Mouse (Mus musculus) liver, postnatal 0 days (tissue): ENCODE measurements around the gene Plekhj1. TPM values are rescaled to one million over a fixed set of nuclear protein-coding genes. Genes with fewer than 3 reads are reported as not detected.

Source experiments
- ATAC-seq: fragments of 200-750 bp; cut with Nextera tagmentation; 2 replicates; pipeline ENCODE4 v1.8.0; 2017; ENCODE audit warnings: mild to moderate bottlenecking, moderate library complexity
- DNase-seq: peaks from one replicate; pipeline ENCODE4 v3.0.0-alpha.2; 2016
- H3K27ac ChIP-seq: fragments of 300-500 bp; sonication (generic); 2 replicates; pipeline ENCODE4 v1.5.1; 2014; ENCODE audit warnings: antibody characterized with exemption, moderate library complexity, mild to moderate bottlenecking, low read depth
- H3K27me3 ChIP-seq: fragments of 300-500 bp; sonication (generic); 2 replicates; pipeline ENCODE4 v1.6.1; 2014; ENCODE audit warnings: low read length, control low read depth, mixed read lengths; ENCODE audit not compliant: insufficient read depth
- H3K36me3 ChIP-seq: fragments of 300-500 bp; sonication (generic); replicated peaks from 2 replicates; pipeline ENCODE4 v1.6.1; 2014; ENCODE audit warnings: mild to moderate bottlenecking, control low read depth, low read length, moderate library complexity, mixed read lengths; ENCODE audit not compliant: insufficient read depth
- H3K4me1 ChIP-seq: fragments of 300-500 bp; sonication (generic); 2 replicates; pipeline ENCODE4 v1.6.1; 2014; ENCODE audit warnings: antibody characterized with exemption, mild to moderate bottlenecking, control low read depth; ENCODE audit not compliant: insufficient read depth
- H3K4me2 ChIP-seq: fragments of 300-500 bp; sonication (generic); 2 replicates; pipeline ENCODE4 v1.6.1; 2014; ENCODE audit warnings: low read depth, mild to moderate bottlenecking, low read length, moderate library complexity, mixed read lengths
- H3K4me3 ChIP-seq: fragments of 300-500 bp; sonication (generic); 2 replicates; pipeline ENCODE4 v1.5.1; 2014; ENCODE audit warnings: low read depth, low read length
- H3K9ac ChIP-seq: fragments of 300-500 bp; sonication (generic); replicated peaks from 2 replicates; pipeline ENCODE4 v1.6.1; 2014; ENCODE audit warnings: mild to moderate bottlenecking, moderate library complexity
- H3K9me3 ChIP-seq: fragments of 300-500 bp; sonication (generic); 2 replicates; pipeline ENCODE4 v1.6.1; 2016; ENCODE audit warnings: mild to moderate bottlenecking, control low read depth, low read length, mixed read lengths
- CTCF ChIP-seq: sonication (generic); IDR thresholded peaks from 2 replicates; pipeline ENCODE4 v1.5.1; 2016; ENCODE audit warnings: antibody characterized with exemption, low read depth
- EP300 ChIP-seq: IDR thresholded peaks from 2 replicates; pipeline ENCODE4 v1.6.1; 2016; ENCODE audit warnings: antibody characterized with exemption, low read depth, mild to moderate bottlenecking
- WGBS: fragments of 180-500 bp; shearing (Covaris S2); extraction: QIAGEN DNeasy Blood & Tissue Kit; methylation state at CpG from one replicate; pipeline ENCODE4 v1.1.7; 2014; ENCODE audit not compliant: insufficient replicate concordance; 5-methylcytosine and 5-hydroxymethylcytosine counted together
- polyA plus RNA-seq: library from polyadenylated mRNA; unstranded; fragments of >200 nt; fragmentation: Nextera tagmentation; extraction: Ambion mirVana; gene quantifications from 2 replicates; pipeline ENCODE4 v1.2.1, GENCODE M21; 2015

Gene Plekhj1
- polyA plus RNA-seq, 1 experiment from 2014 or later: 42.0 TPM

DNA sequence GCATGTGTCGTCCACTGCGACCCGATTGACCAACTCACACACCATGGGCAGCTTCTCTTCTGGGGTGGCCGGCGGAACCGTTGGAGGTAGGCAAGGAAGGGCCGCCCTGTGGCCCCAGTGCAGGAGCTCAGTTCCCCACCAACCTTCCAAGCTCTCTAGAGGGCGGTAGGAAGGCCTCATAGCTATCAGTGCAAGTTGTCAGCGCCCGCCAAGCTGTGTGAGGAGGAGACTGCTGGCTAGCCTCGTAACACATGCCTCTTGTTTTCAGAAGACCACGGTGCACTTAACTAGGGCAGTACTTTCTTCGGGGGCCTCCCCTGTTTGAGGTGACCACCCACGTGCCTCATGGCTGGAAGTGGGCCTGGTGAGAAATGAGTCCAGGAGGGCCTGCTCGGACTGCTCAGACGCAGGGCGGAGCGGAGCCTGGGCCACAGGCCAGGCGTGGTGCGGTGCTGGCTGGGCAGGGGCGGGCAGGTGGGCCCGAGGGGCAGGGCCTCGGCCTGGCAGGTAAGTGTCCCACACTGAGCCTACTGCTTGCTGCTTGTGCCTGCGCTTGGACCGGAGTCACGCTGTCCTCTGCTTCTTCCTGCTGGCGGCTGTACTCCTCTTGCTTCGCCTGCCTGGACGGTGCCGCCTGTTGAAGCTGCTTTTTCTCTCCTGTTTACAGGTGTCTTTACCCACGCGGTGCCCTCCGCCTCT is 6.8 kb downstream of the Plekhj1 start:
- DNase-seq: no peak
- no peak overlapping the region for H3K27ac ChIP-seq
- no peaks in the 10 kb centered on the region for H3K27me3 ChIP-seq
- H3K4me3 ChIP-seq: no peak overlapping the region
- H3K4me2 ChIP-seq: no peak overlapping the region
- no peak overlapping the region for H3K9ac ChIP-seq
- ATAC-seq: no peak
- peaks cover 3% of the 10 kb centered on the region for H3K4me1 ChIP-seq
- TF ChIP-seq CTCF (no peak), EP300 (no peak)
- H3K9me3 ChIP-seq: no peaks in the 10 kb centered on the region
- 77% methylated on average over 33 of the region's 33 CpGs for WGBS
- H3K36me3 ChIP-seq: peaks cover 88% of the 10 kb centered on the region

DNA sequence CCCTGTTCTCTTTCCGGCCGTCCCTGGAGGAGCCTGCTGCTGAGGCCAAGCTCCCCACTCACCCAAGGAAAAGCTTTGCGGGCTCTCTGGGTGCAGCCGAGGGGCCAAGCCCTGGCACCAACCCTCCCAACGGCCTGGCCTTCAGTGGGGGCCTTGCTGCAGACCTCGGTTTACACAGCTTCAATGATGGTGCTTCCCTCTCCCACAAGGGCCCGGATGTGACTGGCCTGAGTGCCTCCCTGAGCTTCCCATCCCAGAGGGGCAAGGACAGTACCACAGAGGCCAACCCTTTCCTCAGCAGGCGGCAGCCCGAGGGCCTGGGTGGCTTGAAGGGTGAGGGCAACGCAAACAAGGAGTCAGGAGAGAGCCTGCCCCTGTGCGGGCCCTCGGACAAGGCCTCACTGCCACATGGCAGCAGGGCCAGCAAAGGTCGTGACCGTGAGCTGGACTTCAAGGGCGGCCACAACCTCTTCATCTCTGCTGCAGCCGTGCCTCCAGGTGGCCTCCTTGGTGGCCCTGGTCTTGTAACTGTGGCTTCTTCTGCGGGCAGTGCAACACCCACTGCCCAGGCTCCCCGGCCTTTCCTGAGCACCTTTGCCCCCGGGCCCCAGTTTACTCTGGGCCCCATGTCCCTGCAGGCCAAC is 7.5 kb downstream of the Plekhj1 start:
- H3K4me2 ChIP-seq: no peak overlapping the region
- H3K9ac ChIP-seq: no peak overlapping the region
- WGBS: 84% methylated on average over 19 of the region's 19 CpGs
- peaks cover 89% of the 10 kb centered on the region for H3K36me3 ChIP-seq
- no peak for TF ChIP-seq EP300
- no peak for TF ChIP-seq CTCF
- no peak overlapping the region for H3K4me3 ChIP-seq
- ATAC-seq (no peak), DNase-seq (no peak)
- no peak overlapping the region for H3K27ac ChIP-seq
- H3K4me1 ChIP-seq: no peaks in the 10 kb centered on the region
- H3K9me3 ChIP-seq: no peaks in the 10 kb centered on the region
- no peaks in the 10 kb centered on the region for H3K27me3 ChIP-seq

DNA sequence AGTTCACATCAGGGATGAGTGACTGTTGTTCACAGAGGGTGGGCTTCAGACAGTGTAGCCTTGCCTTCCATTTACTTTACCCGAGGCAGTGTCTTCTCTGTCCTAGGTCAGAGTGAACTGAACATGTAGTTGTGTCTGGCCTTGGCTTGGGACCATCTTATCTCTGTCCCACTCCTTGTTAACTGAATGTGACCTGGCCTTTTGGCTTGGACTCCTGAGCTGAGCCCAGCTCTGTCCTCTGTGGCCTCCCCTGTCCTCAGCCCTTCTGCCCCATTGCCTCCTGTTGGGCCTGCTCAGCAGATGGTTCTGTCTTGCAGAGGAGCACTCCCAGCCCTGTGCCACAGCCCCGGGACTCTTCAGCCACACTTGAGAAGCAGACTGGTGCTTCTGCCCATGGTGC is 10.9 kb downstream of the Plekhj1 start:
- Histone ChIP-seq H3K27ac (no peak overlapping the region), H3K4me1 (no peaks in the 10 kb centered on the region), H3K4me2 (no peak overlapping the region), H3K36me3 (peaks cover 91% of the 10 kb centered on the region), H3K9me3 (no peaks in the 10 kb centered on the region), H3K4me3 (no peak overlapping the region), H3K27me3 (no peaks in the 10 kb centered on the region), H3K9ac (no peak overlapping the region)
- TF ChIP-seq CTCF (no peak), EP300 (no peak)
- ATAC-seq (no peak), DNase-seq (no peak)
- WGBS: 69% methylated on average over 2 of the region's 2 CpGs

DNA sequence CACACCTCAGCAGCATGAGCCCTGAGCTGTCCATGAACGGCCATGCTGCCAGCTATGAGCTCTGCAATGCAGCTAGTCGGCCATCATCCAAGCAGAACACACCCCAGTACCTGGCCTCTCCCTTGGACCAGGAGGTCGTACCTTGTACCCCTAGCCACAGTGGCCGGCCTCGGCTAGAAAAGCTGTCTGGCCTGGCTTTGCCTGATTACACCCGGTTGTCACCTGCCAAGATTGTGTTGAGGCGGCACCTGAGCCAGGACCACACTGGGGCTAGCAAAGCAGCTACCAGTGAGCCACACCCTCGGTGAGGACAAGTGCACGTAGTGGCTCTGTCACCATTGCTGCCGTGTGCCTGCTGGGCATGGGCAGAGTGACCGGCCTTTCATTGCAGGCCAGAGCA is 12.5 kb downstream of the Plekhj1 start:
- DNase-seq (no peak), ATAC-seq (no peak)
- H3K27ac ChIP-seq: no peak overlapping the region
- WGBS: 95% methylated on average over 11 of the region's 11 CpGs
- no peaks in the 10 kb centered on the region for H3K4me1 ChIP-seq
- H3K9ac ChIP-seq: no peak overlapping the region
- H3K4me3 ChIP-seq: no peak overlapping the region
- H3K27me3 ChIP-seq: no peaks in the 10 kb centered on the region
- no peak for TF ChIP-seq CTCF
- no peak for TF ChIP-seq EP300
- H3K4me2 ChIP-seq: no peak overlapping the region
- H3K36me3 ChIP-seq: peaks cover 94% of the 10 kb centered on the region
- H3K9me3 ChIP-seq: no peaks in the 10 kb centered on the region

DNA sequence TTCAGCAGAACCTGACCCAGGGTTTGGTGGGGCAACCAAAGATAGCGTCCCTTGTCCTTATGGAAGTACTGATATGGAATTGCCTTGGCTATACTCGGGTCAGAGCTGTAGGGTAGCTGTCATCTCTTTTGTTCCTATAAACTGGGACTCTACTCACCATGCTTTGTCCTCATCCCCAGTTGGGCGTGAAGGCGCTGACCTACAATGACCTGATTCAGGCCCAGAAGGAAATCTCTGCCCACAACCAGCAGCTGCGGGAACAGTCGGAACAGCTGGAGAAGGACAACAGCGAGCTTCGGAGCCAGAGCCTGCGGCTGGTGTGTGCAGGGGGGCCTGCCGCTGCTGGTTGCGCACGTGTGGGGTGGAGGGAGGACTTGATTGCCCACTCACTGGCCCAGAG is 13.6 kb downstream of the Plekhj1 start:
- Histone ChIP-seq H3K4me3 (no peak overlapping the region), H3K4me2 (no peak overlapping the region), H3K9me3 (no peaks in the 10 kb centered on the region), H3K9ac (no peak overlapping the region), H3K27ac (no peak overlapping the region), H3K4me1 (no peaks in the 10 kb centered on the region), H3K27me3 (no peaks in the 10 kb centered on the region), H3K36me3 (peaks cover 93% of the 10 kb centered on the region)
- 90% methylated on average over 12 of the region's 12 CpGs for WGBS
- DNase-seq: no peak
- ATAC-seq: no peak
- no peak for TF ChIP-seq CTCF
- TF ChIP-seq EP300: no peak

DNA sequence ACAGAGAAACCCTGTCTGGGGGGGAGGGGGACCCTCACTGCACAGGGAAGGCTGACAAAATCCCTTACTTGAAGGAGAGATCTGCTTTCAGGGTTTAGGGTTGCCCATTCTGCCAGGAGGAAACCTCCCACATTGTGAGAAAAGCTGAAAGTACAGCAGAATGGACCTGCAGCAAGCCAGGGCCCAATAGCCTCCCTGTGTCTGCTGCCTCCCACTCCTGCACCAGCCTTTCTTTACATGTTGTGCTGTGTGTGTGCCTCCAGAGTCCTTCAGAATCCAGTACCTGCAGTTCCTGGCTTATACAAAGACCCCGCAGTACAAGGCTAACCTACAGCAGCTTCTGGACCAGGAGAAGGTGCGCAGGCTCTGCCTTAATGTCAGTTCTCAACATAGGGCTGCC is 14.1 kb downstream of the Plekhj1 start:
- no peaks in the 10 kb centered on the region for H3K27me3 ChIP-seq
- DNase-seq (no peak), ATAC-seq (no peak)
- H3K36me3 ChIP-seq: peaks cover 95% of the 10 kb centered on the region
- H3K27ac ChIP-seq: no peak overlapping the region
- H3K9me3 ChIP-seq: no peaks in the 10 kb centered on the region
- TF ChIP-seq CTCF (no peak), EP300 (no peak)
- WGBS: 96% methylated on average over 2 of the region's 2 CpGs
- no peaks in the 10 kb centered on the region for H3K4me1 ChIP-seq
- no peak overlapping the region for H3K4me3 ChIP-seq
- no peak overlapping the region for H3K9ac ChIP-seq
- no peak overlapping the region for H3K4me2 ChIP-seq
